Mouse (Mus musculus) frontal cortex, adult 2 months (tissue): Measurements from ENCODE around the gene 1700001K19Rik. TPM values are rescaled to one million over a fixed set of nuclear protein-coding genes. Genes with fewer than 3 reads are reported as not detected.
A peak's percentile ranks its signal among the peaks of the same experiment; 100 is the strongest.
"Not testable (repeated sequence)": the region's sequence is repeated elsewhere in the genome, so short reads cannot be mapped to it uniquely, and the experiment has no call there.

Source experiments
- DNase-seq, 2 experiments: peaks; one replicate each; pipeline ENCODE4 v3.0.0; 2022; ENCODE audit warnings: low spot score in 1 of 2; ENCODE audit errors: extremely low spot score in 1 of 2
- polyA plus RNA-seq: library from polyadenylated mRNA; depleted of rRNA; stranded (reverse); fragments of >200 nt; gene quantifications from 2 replicates; pipeline ENCODE4 v1.2.3, GENCODE M21; 2012

The 1700001K19Rik gene
- polyA plus RNA-seq, 1 experiment: not detected

- DNase-seq: peak; percentile 87 to 98
Observed at GRCm38 (mm10) chr12:110696173-110696974, 14.0 kb upstream of the 1700001K19Rik start.

GRCm38 (mm10) chr12:110695676-110696171 lies 13.3 kb upstream of the 1700001K19Rik start:
- peak; percentile 35 to 74 for DNase-seq

- not testable (repeated sequence) for DNase-seq
Observed at GRCm38 (mm10) chr12:110693378-110693777, 11.0 kb upstream of the 1700001K19Rik start.

- no peak for DNase-seq
Observed at GRCm38 (mm10) chr12:110689919-110690643, 7.7 kb upstream of the 1700001K19Rik start.

GRCm38 (mm10) chr12:110688921-110689320 lies 6.5 kb upstream of the 1700001K19Rik start:
- not testable (repeated sequence) for DNase-seq

GRCm38 (mm10) chr12:110687894-110688734 lies 5.7 kb upstream of the 1700001K19Rik start:
- peak; percentile 27 to 63 for DNase-seq

- no peak for DNase-seq
Observed at GRCm38 (mm10) chr12:110683580-110683979, 1.2 kb upstream of the 1700001K19Rik start.

- DNase-seq: no peak
Observed at GRCm38 (mm10) chr12:110681878-110682277, 541 bp downstream of the 1700001K19Rik start.

GRCm38 (mm10) chr12:110681191-110681590 lies 1.2 kb downstream of the 1700001K19Rik start:
- no peak for DNase-seq

GRCm38 (mm10) chr12:110674243-110674642 lies 8.2 kb downstream of the 1700001K19Rik start:
- DNase-seq: no peak

GRCm38 (mm10) chr12:110667466-110668077 lies 14.8 kb downstream of the 1700001K19Rik start:
- no peak for DNase-seq

- DNase-seq: no peak
Observed at GRCm38 (mm10) chr12:110661746-110662145, 20.7 kb downstream of the 1700001K19Rik start.

- no peak for DNase-seq
Observed at GRCm38 (mm10) chr12:110651464-110651863, 31.0 kb downstream of the 1700001K19Rik start.

- DNase-seq: peak; percentile 46 to 59
Observed at GRCm38 (mm10) chr12:110650241-110650641, 32.2 kb downstream of the 1700001K19Rik start.

GRCm38 (mm10) chr12:110637507-110638114 lies 44.8 kb downstream of the 1700001K19Rik start:
- no peak for DNase-seq

GRCm38 (mm10) chr12:110636293-110636692 lies 46.1 kb downstream of the 1700001K19Rik start:
- peak; percentile 15 to 57 for DNase-seq

- DNase-seq: peak in 1 of 2 experiments; percentile 20
Observed at GRCm38 (mm10) chr12:110630056-110630455, 52.4 kb downstream of the 1700001K19Rik start.
